Mouse (Mus musculus) induced T-regulatory cell, adult 2 months (primary cell): ENCODE results near the gene Spin1.
A peak's percentile ranks its signal among the peaks of the same experiment; 100 is the strongest.
"Not testable (repeated sequence)": the region's sequence is repeated elsewhere in the genome, so short reads cannot be mapped to it uniquely, and the experiment has no call there.

Source experiments
- DNase-seq: peaks from one replicate; pipeline ENCODE4 v3.0.0-alpha.2; 2012; ENCODE audit warnings: low read depth

The Spin1 gene

GRCm38 (mm10) chr13:51095196-51095715 is 5.4 kb upstream of the Spin1 start:
- DNase-seq = no peak

GRCm38 (mm10) chr13:51096644-51097043 is 4.0 kb upstream of the Spin1 start:
- no peak for DNase-seq

GRCm38 (mm10) chr13:51099560-51100232 is 984 bp upstream of the Spin1 start:
- DNase-seq = peak; percentile 38

GRCm38 (mm10) chr13:51101016-51101776 is 516 bp downstream of the Spin1 start:
- peak; percentile 89 for DNase-seq

GRCm38 (mm10) chr13:51101777-51102132 is 1.1 kb downstream of the Spin1 start:
- no peak for DNase-seq

GRCm38 (mm10) chr13:51103111-51103725 is 2.5 kb downstream of the Spin1 start:
- no peak for DNase-seq

- no peak for DNase-seq
Observed at GRCm38 (mm10) chr13:51103861-51104650, 3.4 kb downstream of the Spin1 start.

- DNase-seq = peak; percentile 55
Observed at GRCm38 (mm10) chr13:51105861-51106655, 5.4 kb downstream of the Spin1 start.

GRCm38 (mm10) chr13:51106816-51107215 is 6.1 kb downstream of the Spin1 start:
- DNase-seq = no peak

- DNase-seq = no peak
Observed at GRCm38 (mm10) chr13:51109517-51109916, 8.8 kb downstream of the Spin1 start.

GRCm38 (mm10) chr13:51114398-51114797 is 13.7 kb downstream of the Spin1 start:
- DNase-seq = not testable (repeated sequence)

GRCm38 (mm10) chr13:51115762-51116161 is 15.1 kb downstream of the Spin1 start:
- peak; percentile 77 for DNase-seq

- no peak for DNase-seq
Observed at GRCm38 (mm10) chr13:51120734-51121133, 20.1 kb downstream of the Spin1 start.

- DNase-seq = no peak
Observed at GRCm38 (mm10) chr13:51121966-51122365, 21.3 kb downstream of the Spin1 start.

GRCm38 (mm10) chr13:51122771-51123170 is 22.1 kb downstream of the Spin1 start:
- DNase-seq = no peak

- no peak for DNase-seq
Observed at GRCm38 (mm10) chr13:51125357-51125756, 24.7 kb downstream of the Spin1 start.

GRCm38 (mm10) chr13:51127906-51128305 is 27.2 kb downstream of the Spin1 start:
- no peak for DNase-seq

GRCm38 (mm10) chr13:51128417-51128816 is 27.7 kb downstream of the Spin1 start:
- no peak for DNase-seq

GRCm38 (mm10) chr13:51131179-51131578 is 30.5 kb downstream of the Spin1 start:
- DNase-seq = no peak

GRCm38 (mm10) chr13:51136315-51136714 is 35.6 kb downstream of the Spin1 start:
- no peak for DNase-seq

GRCm38 (mm10) chr13:51136996-51137701 is 36.5 kb downstream of the Spin1 start:
- no peak for DNase-seq
